10 mouse cellular contexts compared by ENCODE assay signal in the genomic region with DNA sequence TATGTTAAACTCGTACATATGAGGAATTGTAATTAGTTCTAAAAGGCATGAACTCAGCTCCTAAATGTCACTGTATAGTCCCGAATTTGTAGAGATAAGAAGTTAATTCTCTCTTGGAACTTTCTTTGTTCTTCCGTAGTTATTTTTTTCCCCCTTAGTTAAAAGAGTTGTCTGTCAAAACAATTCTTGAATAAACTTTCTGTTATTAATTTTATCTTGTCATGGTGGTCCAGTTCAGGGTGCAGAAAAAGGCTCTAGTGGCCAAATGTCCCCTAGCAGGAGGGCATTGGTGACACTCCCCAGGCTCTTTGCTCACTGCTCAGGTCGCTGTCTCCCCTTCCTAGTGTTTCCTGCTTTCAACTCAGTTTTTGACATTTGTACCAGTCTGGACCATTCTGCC. TPM values are rescaled to one million over a fixed set of nuclear protein-coding genes. Genes with fewer than 3 reads are reported as not detected.
DNase-seq lines count a peak whose midpoint lies in the region; ATAC-seq and TF ChIP-seq lines count a peak whose summit lies in the region.
"Had no signal": no experiment of that assay in that cellular context is flagged by ENCODE, and none has a peak within 500 bp of the region (broad histone marks: within the 10 kb centered on the region; RNA-seq: fewer than 3 reads in every experiment).

No protein-coding gene starts in this region.

- peak overlapping the region; percentile 99 for H3K27ac ChIP-seq in kidney, embryonic 14.5 days (ENCODE audit: low read depth, low read length)
- peak overlapping the region; percentile 17; the same call in 1 of the 2 replicates for H3K27ac ChIP-seq in intestine, postnatal 0 days (ENCODE audit: low read depth, low read length)

- no peaks in the 10 kb centered on the region for H3K9me3 ChIP-seq in kidney, embryonic 14.5 days (ENCODE audit: control insufficient read depth, low read length)
- H3K9me3 ChIP-seq in intestine, postnatal 0 days (ENCODE audit: control insufficient read depth) = no peaks in the 10 kb centered on the region

- DNase-seq in kidney, adult 18-20 months = no peak
- DNase-seq in retina, embryonic 14.5 days (ENCODE audit: low spot score) = peak; percentile 26
- DNase-seq in retina, postnatal 1 day = no peak
- no peak for DNase-seq in thymus, adult 18-20 months
- DNase-seq in right cerebral cortex, postnatal 25 days = no peak
- DNase-seq: cerebellum, postnatal 36 days; left cerebral cortex, postnatal 4 days had no signal

- peak overlapping the region; percentile 39 for H3K4me2 ChIP-seq in kidney, embryonic 14.5 days (replicated peaks; ENCODE audit: low read depth, low read length)
- H3K4me2 ChIP-seq in intestine, postnatal 0 days (replicated peaks; ENCODE audit: low read depth) = 0 out of 2 replicates have a peak overlapping the region, but pooled peaks have one; percentile 21

- ATAC-seq in kidney, embryonic 14.5 days (ENCODE audit: low FRiP score, low TSS enrichment) = no peak
- no peak for ATAC-seq in intestine, postnatal 0 days
- ATAC-seq: CD4-positive, CD25-positive, alpha-beta regulatory T cell, adult 4 months had no signal

- WGBS in kidney, embryonic 14.5 days = 9% methylated on average over 4 of the region's 4 CpGs
- WGBS in intestine, postnatal 0 days = 38% methylated on average over 4 of the region's 4 CpGs

- H3K36me3 ChIP-seq in kidney, embryonic 14.5 days (ENCODE audit: control insufficient read depth, insufficient read depth, low read length) = peaks cover 29% of the 10 kb centered on the region
- H3K36me3 ChIP-seq in intestine, postnatal 0 days (ENCODE audit: control insufficient read depth, insufficient read depth) = no peaks in the 10 kb centered on the region; the same call in 1 of the 2 replicates

- H3K27me3 ChIP-seq in kidney, embryonic 14.5 days (ENCODE audit: control insufficient read depth, insufficient read depth, low read length) = no peaks in the 10 kb centered on the region
- H3K27me3 ChIP-seq in intestine, postnatal 0 days (replicated peaks; ENCODE audit: control insufficient read depth, insufficient read depth, low read length) = peaks cover 32% of the 10 kb centered on the region

- H3K4me3 ChIP-seq in kidney, embryonic 14.5 days (ENCODE audit: low read length) = no peak overlapping the region
- no peak overlapping the region for H3K4me3 ChIP-seq in intestine, postnatal 0 days (ENCODE audit: low read depth, low read length)

- TF ChIP-seq CTCF in intestine, postnatal 0 days (IDR thresholded peaks at IDR 0.05; ENCODE audit: low read depth) = no peak

- peak overlapping the region; percentile 44; the same call in 1 of the 2 replicates for H3K9ac ChIP-seq in kidney, embryonic 14.5 days (ENCODE audit: low read depth, low read length)
- no peak overlapping the region for H3K9ac ChIP-seq in intestine, postnatal 0 days (ENCODE audit: low read depth, low read length)

- peaks cover 82% of the 10 kb centered on the region for H3K4me1 ChIP-seq in kidney, embryonic 14.5 days (ENCODE audit: control insufficient read depth, insufficient read depth, low read length)
- peaks cover 6% of the 10 kb centered on the region; the same call in 1 of the 2 replicates for H3K4me1 ChIP-seq in intestine, postnatal 0 days (replicated peaks; ENCODE audit: control insufficient read depth, insufficient read depth, low read length)

RNA-seq across cellular contexts. Expression of a gene that starts 2.6 kb away (rescaled TPM):
- 49.9 and 67.2 TPM in 2 replicates for polyA plus RNA-seq in kidney, embryonic 14.5 days (2014; fragmentation: Nextera tagmentation; extraction: Ambion mirVana)
- 8.4 and 9.4 TPM in 2 replicates for polyA plus RNA-seq in intestine, postnatal 0 days (2015; fragmentation: Nextera tagmentation; extraction: Ambion mirVana)

RNA-seq across cellular contexts. Expression of a gene that starts 17.8 kb away (rescaled TPM):
- 0.27 and 0.37 TPM in 2 replicates for polyA plus RNA-seq in kidney, embryonic 14.5 days (2014; fragmentation: Nextera tagmentation; extraction: Ambion mirVana)
- not detected in 2 replicates for polyA plus RNA-seq in intestine, postnatal 0 days (2015; fragmentation: Nextera tagmentation; extraction: Ambion mirVana)
- polyA plus RNA-seq: CD4-positive, CD25-positive, alpha-beta regulatory T cell, adult 4 months had no signal

RNA-seq across cellular contexts. Expression of a gene that starts 24.6 kb away (rescaled TPM):
- polyA plus RNA-seq in kidney, embryonic 14.5 days (2014; fragmentation: Nextera tagmentation; extraction: Ambion mirVana) = 8.2 and 8.6 TPM in 2 replicates
- 1.1 and 1.3 TPM in 2 replicates for polyA plus RNA-seq in intestine, postnatal 0 days (2015; fragmentation: Nextera tagmentation; extraction: Ambion mirVana)

RNA-seq across cellular contexts. Expression of a gene that starts 29.6 kb away (rescaled TPM):
- polyA plus RNA-seq in kidney, embryonic 14.5 days (2014; fragmentation: Nextera tagmentation; extraction: Ambion mirVana) = 4.2 and 8.6 TPM in 2 replicates
- polyA plus RNA-seq in intestine, postnatal 0 days (2015; fragmentation: Nextera tagmentation; extraction: Ambion mirVana) = 1.1 and 1.5 TPM in 2 replicates

RNA-seq across cellular contexts. Expression of a gene that starts 44.6 kb away (rescaled TPM):
- polyA plus RNA-seq in kidney, embryonic 14.5 days (2014; fragmentation: Nextera tagmentation; extraction: Ambion mirVana) = 22.1 and 24.3 TPM in 2 replicates
- polyA plus RNA-seq in intestine, postnatal 0 days (2015; fragmentation: Nextera tagmentation; extraction: Ambion mirVana) = 14.7 and 15.8 TPM in 2 replicates
- polyA plus RNA-seq: CD4-positive, CD25-positive, alpha-beta regulatory T cell, adult 4 months had no signal
